Mouse (Mus musculus): ENCODE data around the gene Tmem131. TPM values are rescaled to one million over a fixed set of nuclear protein-coding genes. Genes with fewer than 3 reads are reported as not detected.

Tmem131 gene
- polyA plus RNA-seq, 1 experiment, result 12.2 TPM

- Histone ChIP-seq H3ac (ENCODE audit: control insufficient read depth, insufficient read length) (no peak overlapping the region), H3K4me2 (ENCODE audit: low read depth) (no peak overlapping the region), H3K4me3 (no peak overlapping the region), H3K36me3 (ENCODE audit: control insufficient read depth, insufficient read depth) (no peaks in the 10 kb centered on the region), H3K27me3 (ENCODE audit: control insufficient read depth, insufficient read depth, insufficient read length) (peaks cover 14% of the 10 kb centered on the region), H3K79me2 (ENCODE audit: control insufficient read depth, insufficient read depth) (no peaks in the 10 kb centered on the region)
- TF ChIP-seq POLR2AphosphoS2 (IDR thresholded peaks at IDR 0.05; ENCODE audit: insufficient read length, low read depth) (no peak), POLR2A (IDR thresholded peaks at IDR 0.05; ENCODE audit: insufficient read length, low read depth) (no peak), MYOG (IDR thresholded peaks at IDR 0.05; ENCODE audit: control insufficient read depth in 1 of 3, insufficient read depth in 1 of 3, insufficient read length in 2 of 3, low read depth in 2 of 3) (no peak), SRF (IDR thresholded peaks at IDR 0.05; ENCODE audit: control insufficient read depth, insufficient read length, low read depth) (no peak), TCF3 (IDR thresholded peaks at IDR 0.05; ENCODE audit: insufficient read length, low read depth) (no peak), E2F4 (IDR thresholded peaks at IDR 0.05; ENCODE audit: insufficient read depth) (no peak)
These were observed 43.1 kb upstream of the Tmem131 start for GRCm38 (mm10) chr1:36986396-36987160.

DNA sequence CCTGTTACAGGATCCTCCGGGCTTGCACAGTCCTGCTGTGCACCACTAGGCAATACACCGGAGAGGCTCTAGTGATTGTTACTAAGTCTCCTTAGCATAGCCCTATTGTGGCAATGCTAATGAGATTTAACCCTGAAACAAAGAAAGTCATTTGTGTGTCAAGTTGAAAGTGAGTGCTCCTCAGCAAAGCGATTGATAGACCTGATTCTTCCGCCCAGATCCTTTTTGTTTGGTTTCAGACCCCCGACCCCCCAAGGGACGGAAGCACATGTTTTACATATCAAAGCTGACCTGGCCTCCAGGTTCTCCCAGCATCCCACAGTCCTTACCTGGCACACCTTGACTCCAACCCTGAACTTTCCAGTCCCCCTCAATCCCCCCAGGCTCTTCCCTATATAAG, 42.4 kb upstream of the Tmem131 start:
- H3ac ChIP-seq (ENCODE audit: control insufficient read depth, insufficient read length), result no peak overlapping the region
- H3K4me3 ChIP-seq, result no peak overlapping the region
- TF ChIP-seq MYOD1 (IDR thresholded peaks at IDR 0.05; ENCODE audit: control insufficient read depth in 1 of 3, insufficient read length in 2 of 3, low read depth in 2 of 3), result no peak
- TF ChIP-seq USF1 (IDR thresholded peaks at IDR 0.05; ENCODE audit: low read depth), result no peak
- no peak for TF ChIP-seq MAX (IDR thresholded peaks at IDR 0.05; ENCODE audit: low read depth)
- no peak for TF ChIP-seq POLR2A (IDR thresholded peaks at IDR 0.05; ENCODE audit: insufficient read length, low read depth)
- TF ChIP-seq MYOG (IDR thresholded peaks at IDR 0.05; ENCODE audit: control insufficient read depth in 1 of 3, insufficient read depth in 1 of 3, insufficient read length in 2 of 3, low read depth in 2 of 3), result no peak
- TF ChIP-seq POLR2AphosphoS2 (IDR thresholded peaks at IDR 0.05; ENCODE audit: insufficient read length, low read depth), result no peak
- no peak for TF ChIP-seq CEBPB (IDR thresholded peaks at IDR 0.05; ENCODE audit: insufficient read depth, poor library complexity, severe bottlenecking)
- no peak for TF ChIP-seq TCF12 (IDR thresholded peaks at IDR 0.05; ENCODE audit: insufficient read depth, poor library complexity, severe bottlenecking)
- no peak for TF ChIP-seq SRF (IDR thresholded peaks at IDR 0.05; ENCODE audit: control insufficient read depth, insufficient read length, low read depth)
- TF ChIP-seq TCF3 (IDR thresholded peaks at IDR 0.05; ENCODE audit: insufficient read length, low read depth), result no peak
- no peak for TF ChIP-seq E2F4 (IDR thresholded peaks at IDR 0.05; ENCODE audit: insufficient read depth)
- TF ChIP-seq REST (IDR thresholded peaks at IDR 0.05; ENCODE audit: insufficient read depth, insufficient read length), result no peak
- H3K79me2 ChIP-seq (ENCODE audit: control insufficient read depth, insufficient read depth), result no peaks in the 10 kb centered on the region
- no peaks in the 10 kb centered on the region for H3K36me3 ChIP-seq (ENCODE audit: control insufficient read depth, insufficient read depth)
- no peak overlapping the region for H3K4me2 ChIP-seq (ENCODE audit: low read depth)
- peaks cover 12% of the 10 kb centered on the region for H3K27me3 ChIP-seq (ENCODE audit: control insufficient read depth, insufficient read depth, insufficient read length)

DNA sequence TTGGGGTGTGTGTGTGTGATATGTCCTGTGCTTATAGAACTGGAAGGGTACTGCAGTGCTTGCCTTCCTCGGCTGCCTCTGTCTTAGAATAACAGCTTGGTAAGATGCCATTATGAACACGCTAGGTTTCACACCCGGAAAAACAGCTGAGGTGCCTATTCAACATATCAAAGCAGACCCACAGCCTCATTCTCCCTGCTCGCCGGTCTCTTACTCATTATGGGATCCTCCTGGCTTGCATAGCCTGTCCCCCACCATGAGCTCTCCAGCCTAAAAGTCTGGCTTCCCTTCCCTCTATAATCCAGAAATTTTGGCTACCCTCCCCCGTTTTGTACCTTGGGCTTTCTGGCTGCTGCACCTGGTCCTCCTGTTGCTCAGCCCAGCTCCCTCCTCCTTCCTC, 40.9 kb upstream of the Tmem131 start:
- no peak overlapping the region for H3K4me2 ChIP-seq (ENCODE audit: low read depth)
- H3K79me2 ChIP-seq (ENCODE audit: control insufficient read depth, insufficient read depth), result no peaks in the 10 kb centered on the region
- H3ac ChIP-seq (ENCODE audit: control insufficient read depth, insufficient read length), result no peak overlapping the region
- H3K27me3 ChIP-seq (ENCODE audit: control insufficient read depth, insufficient read depth, insufficient read length), result peaks cover 10% of the 10 kb centered on the region
- TF ChIP-seq POLR2AphosphoS2 (IDR thresholded peaks at IDR 0.05; ENCODE audit: insufficient read length, low read depth), result no peak
- no peak for TF ChIP-seq MYOG (IDR thresholded peaks at IDR 0.05; ENCODE audit: control insufficient read depth in 1 of 3, insufficient read depth in 1 of 3, insufficient read length in 2 of 3, low read depth in 2 of 3)
- TF ChIP-seq MYOD1 (IDR thresholded peaks at IDR 0.05; ENCODE audit: control insufficient read depth in 1 of 3, insufficient read length in 2 of 3, low read depth in 2 of 3), result no peak
- TF ChIP-seq POLR2A (IDR thresholded peaks at IDR 0.05; ENCODE audit: insufficient read length, low read depth), result no peak
- no peak for TF ChIP-seq E2F4 (IDR thresholded peaks at IDR 0.05; ENCODE audit: insufficient read depth)
- no peak for TF ChIP-seq MAX (IDR thresholded peaks at IDR 0.05; ENCODE audit: low read depth)
- TF ChIP-seq CEBPB (IDR thresholded peaks at IDR 0.05; ENCODE audit: insufficient read depth, poor library complexity, severe bottlenecking), result no peak
- TF ChIP-seq SRF (IDR thresholded peaks at IDR 0.05; ENCODE audit: control insufficient read depth, insufficient read length, low read depth), result no peak
- no peak for TF ChIP-seq TCF12 (IDR thresholded peaks at IDR 0.05; ENCODE audit: insufficient read depth, poor library complexity, severe bottlenecking)
- TF ChIP-seq USF1 (IDR thresholded peaks at IDR 0.05; ENCODE audit: low read depth), result no peak
- TF ChIP-seq REST (IDR thresholded peaks at IDR 0.05; ENCODE audit: insufficient read depth, insufficient read length), result no peak
- no peak for TF ChIP-seq TCF3 (IDR thresholded peaks at IDR 0.05; ENCODE audit: insufficient read length, low read depth)
- no peaks in the 10 kb centered on the region for H3K36me3 ChIP-seq (ENCODE audit: control insufficient read depth, insufficient read depth)
- no peak overlapping the region for H3K4me3 ChIP-seq

DNA sequence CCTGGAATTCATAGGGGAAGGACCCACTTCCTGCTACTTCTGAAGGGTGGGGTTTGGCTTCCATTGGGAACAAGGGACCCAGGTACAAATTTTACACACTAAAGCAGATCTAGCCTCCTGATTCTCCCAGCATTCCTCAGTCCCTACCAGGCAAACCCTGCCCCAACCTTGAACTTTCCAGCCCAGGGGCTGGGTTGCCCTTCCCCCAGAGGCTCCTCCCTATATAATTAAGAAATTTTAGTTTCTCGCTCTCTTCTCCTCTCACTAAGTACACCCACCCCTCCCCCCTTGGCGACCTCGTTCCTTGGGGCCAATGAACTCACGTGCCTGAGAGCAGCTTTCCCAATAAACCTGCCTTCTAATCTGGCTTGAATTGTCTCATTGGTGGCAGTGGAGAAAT, 40.3 kb upstream of the Tmem131 start:
- H3ac ChIP-seq (ENCODE audit: control insufficient read depth, insufficient read length), result no peak overlapping the region
- H3K36me3 ChIP-seq (ENCODE audit: control insufficient read depth, insufficient read depth), result no peaks in the 10 kb centered on the region
- no peaks in the 10 kb centered on the region for H3K79me2 ChIP-seq (ENCODE audit: control insufficient read depth, insufficient read depth)
- no peak for TF ChIP-seq MAX (IDR thresholded peaks at IDR 0.05; ENCODE audit: low read depth)
- no peak for TF ChIP-seq REST (IDR thresholded peaks at IDR 0.05; ENCODE audit: insufficient read depth, insufficient read length)
- no peak for TF ChIP-seq CEBPB (IDR thresholded peaks at IDR 0.05; ENCODE audit: insufficient read depth, poor library complexity, severe bottlenecking)
- no peak for TF ChIP-seq MYOD1 (IDR thresholded peaks at IDR 0.05; ENCODE audit: control insufficient read depth in 1 of 3, insufficient read length in 2 of 3, low read depth in 2 of 3)
- TF ChIP-seq POLR2AphosphoS2 (IDR thresholded peaks at IDR 0.05; ENCODE audit: insufficient read length, low read depth), result no peak
- no peak for TF ChIP-seq E2F4 (IDR thresholded peaks at IDR 0.05; ENCODE audit: insufficient read depth)
- TF ChIP-seq SRF (IDR thresholded peaks at IDR 0.05; ENCODE audit: control insufficient read depth, insufficient read length, low read depth), result no peak
- TF ChIP-seq MYOG (IDR thresholded peaks at IDR 0.05; ENCODE audit: control insufficient read depth in 1 of 3, insufficient read depth in 1 of 3, insufficient read length in 2 of 3, low read depth in 2 of 3), result no peak
- TF ChIP-seq USF1 (IDR thresholded peaks at IDR 0.05; ENCODE audit: low read depth), result no peak
- no peak overlapping the region for H3K4me2 ChIP-seq (ENCODE audit: low read depth)
- H3K27me3 ChIP-seq (ENCODE audit: control insufficient read depth, insufficient read depth, insufficient read length), result peaks cover 10% of the 10 kb centered on the region
- no peak overlapping the region for H3K4me3 ChIP-seq

Data from myocyte (in vitro differentiated cells).